Mouse (Mus musculus) gastrocnemius, postnatal 36 days (tissue): Measurements from ENCODE around the gene Col18a1. TPM values are rescaled to one million over a fixed set of nuclear protein-coding genes. Genes with fewer than 3 reads are reported as not detected.
A peak's percentile ranks its signal among the peaks of the same experiment; 100 is the strongest.

ENCODE experiments used
- DNase-seq, 2 experiments: peaks; one replicate each; pipeline ENCODE4 v3.0.0; 2022
- intact Hi-C: fragments of 180-260 bp; cut with DNase I; formaldehyde crosslinking; loops from one replicate; pipeline ENCODE4 v1.15.1; 2025
- total RNA-seq, 2 experiments: library from RNA; stranded (reverse); gene quantifications; 2 replicates each; pipeline ENCODE4 v1.2.3; 2021

The Col18a1 gene
- total RNA-seq, 2 experiments from 2014 or later = 6.4 to 10.3 TPM

DNA sequence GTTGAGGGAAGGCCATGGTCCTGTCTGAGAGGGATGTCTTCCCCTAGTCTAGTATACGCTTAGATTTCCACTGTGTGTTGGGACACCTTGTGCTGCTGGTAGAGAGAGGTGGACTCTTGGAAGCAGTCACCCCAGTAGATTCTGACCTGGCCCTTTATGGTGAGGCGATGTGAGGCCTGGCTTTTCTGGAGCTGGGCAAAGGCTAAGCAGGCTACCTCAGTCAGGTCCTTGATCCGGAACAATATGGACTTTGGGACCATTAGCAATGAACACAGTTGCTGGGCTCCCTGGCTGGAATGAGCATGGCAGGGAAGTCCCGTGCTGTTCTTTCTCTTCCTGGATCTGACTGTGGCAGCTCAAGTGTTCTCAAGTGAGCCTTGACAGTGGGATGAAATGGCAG lies 136.6 kb downstream of the Col18a1 start:
- DNase-seq = no peak
- intact Hi-C loops = no loop called here

DNA sequence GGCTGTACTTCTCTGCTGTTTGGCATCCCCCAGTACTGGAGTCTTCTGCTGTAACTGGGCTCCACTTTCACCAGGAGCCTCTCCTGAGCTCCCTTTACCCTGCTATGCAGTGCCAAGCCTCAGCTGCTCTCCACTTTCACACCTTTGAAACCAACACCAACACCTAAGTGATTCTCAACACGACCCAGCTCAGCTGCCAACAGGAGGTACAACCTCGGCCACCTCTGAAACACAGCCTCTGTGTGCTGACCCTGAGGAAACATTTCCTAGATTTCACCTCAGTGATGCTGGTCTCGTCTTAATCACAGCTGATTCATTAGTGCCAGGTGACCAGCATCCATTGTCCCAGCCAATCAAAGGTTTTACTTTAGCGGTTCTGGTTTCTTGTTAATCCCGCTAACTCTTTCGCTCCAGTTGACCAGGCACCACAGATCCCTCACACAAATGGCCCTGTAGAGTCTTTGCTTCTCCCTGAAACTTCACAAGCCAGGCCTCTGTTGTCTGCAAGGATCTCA lies 137.5 kb downstream of the Col18a1 start:
- no peak for DNase-seq
- intact Hi-C loops = no loop called here

DNA sequence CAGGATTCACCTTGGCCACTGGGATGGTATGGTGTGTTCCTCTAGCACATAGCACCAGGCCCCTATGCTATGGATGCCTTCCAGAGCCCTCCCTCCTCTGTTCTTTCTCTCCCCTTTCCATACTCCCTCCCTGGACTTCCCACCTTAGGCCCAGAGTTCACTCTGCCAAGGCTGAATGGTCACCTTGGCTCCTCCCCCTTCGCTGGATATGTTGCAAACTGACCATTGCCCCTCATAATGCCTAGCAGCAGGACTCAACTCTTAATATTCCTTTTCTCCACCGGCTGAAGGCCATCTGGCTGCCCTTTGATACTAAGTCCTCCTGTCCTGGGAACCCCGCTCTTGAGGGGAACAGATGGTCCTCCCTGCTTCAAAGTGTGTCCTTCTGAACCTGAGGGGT lies 139.4 kb downstream of the Col18a1 start:
- DNase-seq = no peak
- intact Hi-C loops = no loop called here

DNA sequence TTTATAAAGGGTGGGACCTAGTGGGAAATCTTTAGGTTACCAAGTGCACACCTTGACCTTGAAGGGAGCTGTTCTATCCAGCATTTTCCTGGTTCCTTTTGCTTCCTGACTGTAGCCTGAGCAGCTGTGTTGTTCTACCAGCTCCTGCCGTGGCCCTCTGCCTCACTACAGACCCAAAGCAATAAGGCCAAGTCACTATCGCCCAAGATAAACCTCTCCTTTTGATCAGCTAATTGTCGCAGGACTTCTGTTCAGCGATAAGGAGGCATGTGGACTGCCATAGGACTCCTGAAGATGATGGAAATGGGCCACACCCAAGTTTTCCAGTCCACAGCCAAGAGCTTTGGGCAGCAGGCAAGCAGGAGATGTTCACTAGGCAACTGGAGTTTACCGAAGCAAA lies 142.1 kb downstream of the Col18a1 start:
- no peak for DNase-seq
- intact Hi-C loops = no loop called here

DNA sequence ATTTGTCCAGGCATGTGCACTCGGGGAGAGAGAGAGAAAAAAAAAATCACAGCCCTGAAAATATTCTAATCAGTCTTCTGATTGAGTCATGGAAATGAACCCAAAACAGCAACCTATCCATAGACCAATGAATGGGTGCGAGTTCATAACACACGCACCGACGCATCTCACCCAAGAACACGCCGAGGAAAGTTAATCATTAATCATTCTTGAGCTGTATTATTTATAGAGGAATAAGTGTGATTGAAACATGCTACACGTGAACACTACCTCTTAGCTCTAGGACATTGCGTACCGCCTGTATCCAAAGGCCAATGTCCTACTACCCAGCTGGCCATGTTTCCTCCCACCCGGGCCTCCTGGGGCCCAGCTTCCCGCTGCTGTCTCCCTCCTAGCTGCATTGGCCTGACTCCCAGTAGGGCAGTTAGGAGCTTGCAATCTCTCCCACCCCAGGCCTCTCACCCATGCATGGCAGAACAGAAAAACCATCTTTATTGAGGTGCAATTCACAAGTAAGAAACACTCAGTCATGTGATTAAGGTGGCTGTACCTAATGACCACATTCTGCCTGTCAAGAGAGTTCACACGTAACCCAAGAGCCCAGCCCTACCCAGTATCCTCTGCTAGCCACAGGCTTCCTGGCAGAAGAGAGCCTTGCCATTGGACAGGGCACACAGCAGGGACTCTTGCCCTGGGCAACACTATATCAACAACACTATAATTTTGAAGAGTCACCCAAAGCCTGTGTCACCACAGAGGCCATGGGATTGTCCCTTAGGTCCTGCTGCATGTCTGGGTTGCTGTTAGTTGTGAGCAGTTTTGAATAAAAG lies 143.8 kb downstream of the Col18a1 start:
- intact Hi-C loops = loop anchor here (1.0 kb wide), 1 partner anchor 187 kb away; no protein-coding TSS in a partner anchor
- no peak for DNase-seq

DNA sequence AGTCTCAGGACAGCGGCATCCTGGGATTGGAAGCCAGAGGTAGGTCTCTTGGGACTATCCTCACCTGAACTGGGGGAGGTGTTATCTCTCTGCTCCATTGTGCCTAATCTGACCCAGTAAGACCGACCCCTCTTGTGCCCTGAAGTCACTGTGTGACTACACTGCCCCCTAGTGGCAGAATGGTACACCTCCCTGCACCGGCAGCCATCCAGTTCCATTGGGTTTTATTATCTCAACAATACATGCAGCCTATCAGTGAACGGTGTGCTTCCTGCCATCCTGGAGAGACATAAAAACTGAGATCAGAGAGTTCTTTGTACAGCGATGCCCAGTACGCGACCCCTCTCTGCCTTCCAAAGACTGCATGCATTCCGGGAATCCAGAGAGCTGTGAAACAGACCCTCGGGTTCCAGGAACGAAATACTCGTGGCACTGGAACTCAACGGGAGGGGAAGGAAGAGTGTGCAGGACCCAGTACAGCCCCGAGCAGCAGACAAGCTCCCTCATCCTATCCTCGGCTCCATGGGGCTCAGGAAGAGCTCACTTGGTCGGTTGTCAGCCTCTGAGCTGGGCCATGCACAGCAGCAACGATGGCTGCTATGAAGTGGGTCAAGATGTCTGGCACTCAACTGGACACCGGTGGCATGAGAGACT lies 144.8 kb downstream of the Col18a1 start:
- DNase-seq = peak; percentile 59 to 60
- intact Hi-C loops = loop anchor here (1.0 kb wide), 1 partner anchor 186 kb away; no protein-coding TSS in a partner anchor

DNA sequence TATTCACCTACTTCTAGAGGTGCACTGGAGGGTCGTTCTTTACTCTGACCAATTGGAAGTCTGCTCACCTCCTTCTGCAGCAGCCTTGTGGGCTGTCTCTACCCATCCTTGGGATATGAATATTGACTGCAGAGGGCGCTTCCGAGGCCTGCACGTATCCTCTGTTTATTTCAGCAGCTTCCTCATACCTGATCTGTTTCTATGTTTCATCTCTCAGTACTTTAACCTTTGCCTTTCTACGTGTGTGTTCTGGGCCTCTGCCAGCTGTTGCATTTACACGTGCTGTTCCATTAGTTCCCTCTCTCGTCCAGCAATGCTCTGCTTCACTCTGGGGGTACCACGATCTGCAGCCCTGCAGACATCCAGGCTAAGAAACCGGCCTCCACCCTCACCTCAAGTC lies 148.7 kb downstream of the Col18a1 start:
- intact Hi-C loops = no loop called here
- no peak for DNase-seq

DNA sequence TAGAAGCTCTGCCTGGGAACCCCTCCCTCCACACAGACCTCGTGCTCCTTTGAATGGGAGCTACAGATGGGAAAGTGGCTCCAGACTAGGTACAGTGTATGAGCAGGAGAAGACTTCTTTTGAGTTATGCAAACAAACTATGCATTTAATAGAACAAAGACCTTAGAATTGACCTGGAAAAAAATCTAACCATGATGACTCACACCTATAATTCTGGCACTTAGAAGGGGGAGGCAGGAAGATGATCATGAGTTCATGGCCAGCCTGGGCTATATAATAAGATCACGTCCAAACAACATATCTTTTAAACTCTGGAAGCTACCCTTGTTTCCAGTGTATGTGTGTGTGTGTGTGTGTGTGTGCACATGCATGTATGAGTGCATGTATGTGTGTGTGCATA lies 149.3 kb downstream of the Col18a1 start:
- no peak for DNase-seq
- intact Hi-C loops = no loop called here

DNA sequence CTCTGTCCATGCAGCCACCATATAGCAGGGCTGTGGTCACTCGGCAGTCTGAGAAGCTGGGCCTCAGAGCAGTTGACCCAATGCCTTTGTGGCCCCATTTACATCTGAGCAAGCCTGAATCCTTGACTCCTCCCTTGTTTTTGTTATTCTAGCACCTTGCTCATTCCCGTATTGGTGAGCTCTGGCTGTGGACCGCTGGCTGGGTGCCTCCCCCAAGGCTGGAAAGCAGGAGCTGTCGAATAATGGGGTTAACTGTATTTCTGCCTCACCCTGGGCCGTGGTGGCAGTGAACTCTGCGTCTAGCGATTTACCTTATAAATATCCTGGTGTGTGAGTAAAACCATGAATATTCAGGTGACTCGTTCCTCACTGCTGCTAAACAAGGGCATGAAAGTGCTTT lies 149.8 kb downstream of the Col18a1 start:
- intact Hi-C loops = no loop called here
- DNase-seq = no peak

DNA sequence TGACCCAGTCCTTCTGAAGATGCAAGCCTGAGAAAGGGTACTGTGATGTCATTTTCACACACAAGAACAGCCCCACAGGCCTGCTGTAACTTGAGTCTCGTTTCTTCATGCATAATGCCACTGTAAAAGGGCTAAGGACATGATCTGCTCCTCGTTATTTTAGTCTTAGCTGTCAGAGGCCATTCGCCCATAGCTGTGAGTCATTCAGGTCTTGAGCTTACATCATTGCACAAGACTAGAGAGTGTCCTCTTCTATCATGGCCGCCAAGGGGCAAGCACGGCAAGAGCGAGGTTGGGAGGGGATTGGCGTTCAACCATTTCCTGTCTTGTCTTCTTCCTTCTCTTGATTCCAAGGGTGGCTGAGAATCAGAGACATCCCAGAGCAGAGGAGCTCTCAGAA lies 150.3 kb downstream of the Col18a1 start:
- DNase-seq = no peak
- intact Hi-C loops = no loop called here

DNA sequence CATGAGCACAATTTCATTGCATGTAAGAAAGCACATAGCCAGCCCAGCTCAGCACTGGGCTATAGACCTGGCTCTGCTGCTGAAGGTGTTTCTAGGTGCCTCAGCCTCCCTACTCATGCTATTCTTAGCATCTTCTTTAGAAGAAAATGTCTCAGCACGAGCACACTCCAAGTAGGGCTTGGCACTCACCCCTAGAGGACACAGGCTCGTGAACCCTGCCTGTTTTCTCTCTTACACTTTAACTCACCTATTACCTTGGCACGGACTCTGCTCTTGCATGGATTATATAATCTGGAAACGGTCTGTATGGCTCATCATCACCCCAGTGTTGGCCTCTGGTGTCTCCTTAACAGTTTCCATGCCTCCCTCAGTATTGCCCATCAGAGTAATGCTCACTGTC lies 154.7 kb downstream of the Col18a1 start:
- DNase-seq = no peak
- intact Hi-C loops = no loop called here

DNA sequence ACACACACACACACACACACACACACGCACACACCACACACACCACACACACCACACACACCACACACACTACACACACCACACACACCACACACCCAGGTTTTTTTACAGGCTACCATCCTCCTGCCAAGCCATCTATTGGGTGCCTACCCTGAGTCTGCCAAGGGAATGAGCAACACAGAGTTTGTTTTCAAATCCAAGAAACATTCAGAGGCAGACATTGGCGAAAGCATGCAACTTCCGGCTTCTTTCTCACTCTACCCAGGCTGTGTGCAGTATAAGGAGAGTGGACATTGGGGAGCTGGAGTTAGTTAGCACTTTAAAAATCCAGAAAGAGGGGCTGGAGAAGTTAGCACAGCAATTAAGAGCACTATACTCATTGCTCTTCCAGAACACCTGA lies 157.7 kb downstream of the Col18a1 start:
- DNase-seq = no peak
- intact Hi-C loops = no loop called here

DNA sequence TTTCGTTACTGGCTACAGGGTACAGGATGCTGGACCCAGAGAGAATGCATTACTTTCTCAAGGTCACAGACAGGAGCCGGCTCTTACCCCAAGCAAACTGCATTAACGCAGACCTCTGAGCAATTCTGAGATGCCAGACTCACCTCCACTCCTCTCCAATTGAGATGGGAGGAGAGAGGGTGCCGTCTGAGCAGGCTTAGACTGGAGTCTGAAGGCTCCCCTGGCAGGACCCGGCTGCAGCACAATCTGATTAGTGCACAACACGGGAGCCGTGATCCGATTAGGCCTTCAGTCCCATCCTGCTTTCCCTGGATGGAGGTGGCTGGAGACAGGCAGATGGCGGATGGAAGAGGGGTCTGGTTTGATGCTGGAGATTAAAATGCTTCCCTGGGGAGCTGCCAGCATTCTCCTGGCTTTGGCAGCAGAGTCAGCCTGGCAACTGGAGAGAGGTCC lies 158.2 kb downstream of the Col18a1 start:
- DNase-seq = no peak
- intact Hi-C loops = no loop called here

DNA sequence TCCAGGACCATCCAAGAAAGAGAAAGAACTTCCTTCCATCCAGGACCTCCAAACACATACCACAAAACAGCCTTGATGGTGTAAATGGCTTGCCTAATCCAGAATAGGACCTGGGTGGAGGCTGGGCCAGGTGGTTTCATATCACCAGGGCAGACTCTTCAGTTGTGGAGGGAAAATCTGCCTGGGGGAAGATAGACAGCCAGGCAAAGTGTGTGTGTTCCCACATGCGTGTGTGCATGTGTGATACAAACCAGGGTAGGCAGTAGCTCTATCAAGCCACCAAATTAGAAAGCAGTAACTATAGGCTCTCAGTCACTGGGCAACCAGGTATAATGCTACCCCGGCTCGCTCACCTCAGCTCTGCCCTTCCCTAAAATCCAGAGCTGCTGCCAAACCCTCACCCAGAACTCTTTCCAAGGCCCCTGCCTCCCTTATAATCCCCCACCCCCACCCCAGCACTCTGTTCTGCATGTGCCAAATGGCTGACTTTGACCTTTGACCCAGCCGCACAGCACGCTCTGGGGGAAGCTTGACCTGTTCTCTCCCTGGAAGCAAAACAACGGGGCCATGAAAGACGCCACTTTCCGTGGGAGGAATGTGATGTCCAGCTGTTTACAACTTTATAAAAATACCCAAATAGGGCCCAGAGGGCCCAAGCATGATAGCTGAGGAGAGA lies 158.8 kb downstream of the Col18a1 start:
- intact Hi-C loops = no loop called here
- DNase-seq = no peak

DNA sequence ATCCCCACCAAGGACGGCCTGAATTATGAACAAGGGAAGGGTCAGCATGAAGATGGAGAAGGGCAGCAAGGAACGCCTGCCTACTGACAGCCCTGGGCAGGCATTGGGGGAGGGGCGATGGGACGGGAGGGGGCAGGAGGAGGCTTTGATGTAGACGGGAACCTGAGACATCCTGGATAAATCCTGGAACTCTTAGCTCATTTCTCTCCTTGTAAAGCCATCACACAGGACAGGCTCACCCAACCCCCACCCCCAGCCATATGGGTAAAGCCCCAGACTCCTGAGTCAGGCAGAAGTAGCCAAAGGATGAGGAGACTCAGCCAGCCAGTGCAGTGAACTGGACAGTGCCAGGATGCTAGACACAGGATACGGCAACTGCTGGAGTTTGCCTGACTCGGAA lies 161.4 kb downstream of the Col18a1 start:
- intact Hi-C loops = no loop called here
- no peak for DNase-seq

Other genes starting within 250 kb of the Col18a1 start
- gene Pcbp3, start 204.7 kb downstream of the Col18a1 start, total RNA-seq = 1 to 10 TPM; 2.6 to 2.7 TPM
- 1 to 10 TPM; 5.9 to 7.7 TPM for gene Slc19a1, start 134.3 kb downstream of the Col18a1 start, total RNA-seq
- gene Pofut2, start 92.7 kb upstream of the Col18a1 start, total RNA-seq = 10 to 100 TPM; 19.9 to 23.2 TPM